Mouse (Mus musculus): ENCODE measurements around the gene F7.
A peak's percentile ranks its signal among the peaks of the same experiment; 100 is the strongest.

Gene F7

GRCm38 (mm10) chr8:13025487-13026224 is at the start of gene F7:
F7 (plus strand) TSS chr8:13026034.
- no peak for ATAC-seq (ENCODE audit: insufficient number of reproducible peaks, low FRiP score, low TSS enrichment)

- ATAC-seq (ENCODE audit: insufficient number of reproducible peaks, low FRiP score, low TSS enrichment): no peak
Measured at GRCm38 (mm10) chr8:12976290-12976689, 49.5 kb upstream of the F7 start.

- no peak for ATAC-seq (ENCODE audit: insufficient number of reproducible peaks, low FRiP score, low TSS enrichment)
Measured at GRCm38 (mm10) chr8:12976723-12977122, 49.1 kb upstream of the F7 start.

- ATAC-seq (ENCODE audit: insufficient number of reproducible peaks, low FRiP score, low TSS enrichment): no peak
Measured at GRCm38 (mm10) chr8:12977325-12977724, 48.5 kb upstream of the F7 start.

GRCm38 (mm10) chr8:12978308-12978707 is 47.5 kb upstream of the F7 start:
- ATAC-seq (ENCODE audit: insufficient number of reproducible peaks, low FRiP score, low TSS enrichment): no peak

- ATAC-seq (ENCODE audit: insufficient number of reproducible peaks, low FRiP score, low TSS enrichment): peak; percentile 70
Measured at GRCm38 (mm10) chr8:12978726-12979125, 47.1 kb upstream of the F7 start.

- peak; percentile 85 for ATAC-seq (ENCODE audit: insufficient number of reproducible peaks, low FRiP score, low TSS enrichment)
Measured at GRCm38 (mm10) chr8:12983681-12984467, 42.0 kb upstream of the F7 start.

GRCm38 (mm10) chr8:12984601-12985243 is 41.1 kb upstream of the F7 start:
- no peak for ATAC-seq (ENCODE audit: insufficient number of reproducible peaks, low FRiP score, low TSS enrichment)

GRCm38 (mm10) chr8:12985259-12985658 is 40.6 kb upstream of the F7 start:
- ATAC-seq (ENCODE audit: insufficient number of reproducible peaks, low FRiP score, low TSS enrichment): no peak

GRCm38 (mm10) chr8:12987571-12987970 is 38.3 kb upstream of the F7 start:
- no peak for ATAC-seq (ENCODE audit: insufficient number of reproducible peaks, low FRiP score, low TSS enrichment)

- ATAC-seq (ENCODE audit: insufficient number of reproducible peaks, low FRiP score, low TSS enrichment): no peak
Measured at GRCm38 (mm10) chr8:12988722-12989430, 37.0 kb upstream of the F7 start.

GRCm38 (mm10) chr8:12991411-12991810 is 34.4 kb upstream of the F7 start:
- ATAC-seq (ENCODE audit: insufficient number of reproducible peaks, low FRiP score, low TSS enrichment): no peak

- ATAC-seq (ENCODE audit: insufficient number of reproducible peaks, low FRiP score, low TSS enrichment): no peak
Measured at GRCm38 (mm10) chr8:12994468-12994867, 31.4 kb upstream of the F7 start.

GRCm38 (mm10) chr8:12995481-12995880 is 30.4 kb upstream of the F7 start:
- ATAC-seq (ENCODE audit: insufficient number of reproducible peaks, low FRiP score, low TSS enrichment): no peak

- ATAC-seq (ENCODE audit: insufficient number of reproducible peaks, low FRiP score, low TSS enrichment): no peak
Measured at GRCm38 (mm10) chr8:12996831-12997275, 29.0 kb upstream of the F7 start.

- ATAC-seq (ENCODE audit: insufficient number of reproducible peaks, low FRiP score, low TSS enrichment): no peak
Measured at GRCm38 (mm10) chr8:12998331-12998730, 27.5 kb upstream of the F7 start.

- ATAC-seq (ENCODE audit: insufficient number of reproducible peaks, low FRiP score, low TSS enrichment): no peak
Measured at GRCm38 (mm10) chr8:12999793-13000192, 26.0 kb upstream of the F7 start.

GRCm38 (mm10) chr8:13007458-13007857 is 18.4 kb upstream of the F7 start:
- no peak for ATAC-seq (ENCODE audit: insufficient number of reproducible peaks, low FRiP score, low TSS enrichment)

- ATAC-seq (ENCODE audit: insufficient number of reproducible peaks, low FRiP score, low TSS enrichment): no peak
Measured at GRCm38 (mm10) chr8:13010313-13010712, 15.5 kb upstream of the F7 start.

GRCm38 (mm10) chr8:13019560-13019959 is 6.3 kb upstream of the F7 start:
- ATAC-seq (ENCODE audit: insufficient number of reproducible peaks, low FRiP score, low TSS enrichment): no peak

- no peak for ATAC-seq (ENCODE audit: insufficient number of reproducible peaks, low FRiP score, low TSS enrichment)
Measured at GRCm38 (mm10) chr8:13021830-13022229, 4.0 kb upstream of the F7 start.
